Mouse (Mus musculus) spleen, adult 2 months (tissue): Measurements from ENCODE around the gene Erbb3. TPM values are rescaled to one million over a fixed set of nuclear protein-coding genes. Genes with fewer than 3 reads are reported as not detected.
"Not testable (repeated sequence)": the region's sequence is repeated elsewhere in the genome, so short reads cannot be mapped to it uniquely, and the experiment has no call there.

ENCODE experiments used
- DNase-seq, 2 experiments: peaks; one replicate each; pipeline versions ENCODE4 v3.0.0 to v3.0.0-alpha.2; 2012 to 2021; ENCODE audit warnings: low spot score in 2 of 2, low read depth in 1 of 2
- H3K27ac ChIP-seq: fragments of 200-500 bp; 2 replicates; pipeline ENCODE4 v1.5.1; 2012; ENCODE audit warnings: low read length, inconsistent platforms; ENCODE audit not compliant: insufficient read depth
- H3K27me3 ChIP-seq: fragments of 200-500 bp; 2 replicates; pipeline ENCODE4 v1.6.1; 2012; ENCODE audit warnings: mild to moderate bottlenecking, moderate library complexity, low read length, inconsistent platforms; ENCODE audit not compliant: control insufficient read depth, insufficient read depth
- H3K36me3 ChIP-seq: fragments of 200-500 bp; 2 replicates; pipeline ENCODE4 v1.6.1; 2012; ENCODE audit warnings: mild to moderate bottlenecking, low read length, inconsistent platforms; ENCODE audit not compliant: control insufficient read depth, insufficient read depth
- H3K4me1 ChIP-seq: fragments of 200-500 bp; 2 replicates; pipeline ENCODE4 v1.6.1; 2011; ENCODE audit warnings: inconsistent platforms; ENCODE audit not compliant: control insufficient read depth, insufficient read depth, insufficient read length
- H3K4me3 ChIP-seq: fragments of 200-500 bp; 2 replicates; pipeline ENCODE4 v1.5.1; 2011; ENCODE audit warnings: mild to moderate bottlenecking, inconsistent platforms; ENCODE audit not compliant: insufficient read depth, insufficient read length; ENCODE audit errors: extremely low read depth
- CTCF ChIP-seq: fragments of 200-500 bp; IDR thresholded peaks from 2 replicates; pipeline ENCODE4 v1.5.1; 2011; ENCODE audit warnings: mild to moderate bottlenecking, inconsistent platforms; ENCODE audit not compliant: insufficient read depth, insufficient read length, insufficient replicate concordance; ENCODE audit errors: extremely low read depth
- POLR2A ChIP-seq: fragments of 200-500 bp; IDR thresholded peaks from 2 replicates; pipeline ENCODE4 v1.6.1; 2011; ENCODE audit warnings: low read depth, low read length, inconsistent platforms
- WGBS: fragments of 180-500 bp; shearing (Covaris S2); methylation state at CpG from one replicate; pipeline ENCODE4 v1.1.7; 2018; 5-methylcytosine and 5-hydroxymethylcytosine counted together
- polyA plus RNA-seq: library from polyadenylated mRNA; depleted of rRNA; stranded (reverse); fragments of >200 nt; gene quantifications from 2 replicates; pipeline ENCODE4 v1.2.3, GENCODE M21; 2012

Gene Erbb3
- polyA plus RNA-seq, 1 experiment: 1.6 TPM

DNA sequence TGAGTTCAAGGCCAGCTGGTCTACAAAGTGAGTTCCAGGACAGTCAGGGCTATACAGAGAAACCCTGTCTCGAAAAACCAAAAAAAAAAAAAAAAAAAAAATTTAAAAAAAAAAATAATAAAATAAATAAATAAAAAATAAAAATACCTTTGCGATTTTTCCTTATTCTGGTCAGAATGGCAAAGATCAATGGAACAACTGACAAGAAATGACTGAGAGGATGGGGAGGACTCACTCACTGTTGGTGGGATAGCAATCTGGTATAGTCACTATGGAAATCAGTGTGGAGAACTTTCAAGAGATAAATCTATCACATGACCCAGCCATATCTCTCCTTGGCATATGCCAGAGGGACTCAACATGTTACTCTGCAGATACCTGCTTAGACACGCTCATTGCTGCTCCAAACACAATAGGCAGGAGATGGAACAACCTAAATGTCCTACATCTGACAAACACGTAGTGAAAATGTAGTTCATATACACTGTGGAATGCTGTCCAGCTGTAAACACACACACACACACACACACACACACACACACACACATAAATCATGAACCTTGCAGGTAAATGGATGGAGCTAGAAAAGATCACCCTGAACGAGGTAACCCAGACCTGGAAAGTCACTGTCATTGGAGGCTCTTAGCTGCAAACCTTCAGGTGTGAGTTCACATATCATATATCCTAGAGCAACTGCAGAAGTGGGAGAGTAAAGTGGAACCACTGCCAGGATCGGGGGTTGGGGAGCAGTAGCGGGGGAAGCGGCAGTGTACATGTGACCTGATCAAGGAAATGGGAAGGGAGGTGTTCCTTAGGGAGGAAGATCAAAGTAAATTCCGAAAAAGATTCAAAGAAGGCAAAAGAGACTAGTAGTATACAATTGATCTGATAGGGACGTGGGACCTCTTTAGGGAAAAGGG lies 38.2 kb upstream of the Erbb3 start:
- H3K27ac ChIP-seq: no peak overlapping the region
- H3K4me1 ChIP-seq: peaks cover 5% of the 10 kb centered on the region; the same call in 1 of the 2 replicates
- 80% methylated on average over 10 of the region's 10 CpGs for WGBS
- TF ChIP-seq POLR2A (no peak), CTCF (no peak)
- H3K27me3 ChIP-seq: no peaks in the 10 kb centered on the region
- DNase-seq: no peak
- peaks cover 13% of the 10 kb centered on the region for H3K36me3 ChIP-seq
- no peak overlapping the region for H3K4me3 ChIP-seq

DNA sequence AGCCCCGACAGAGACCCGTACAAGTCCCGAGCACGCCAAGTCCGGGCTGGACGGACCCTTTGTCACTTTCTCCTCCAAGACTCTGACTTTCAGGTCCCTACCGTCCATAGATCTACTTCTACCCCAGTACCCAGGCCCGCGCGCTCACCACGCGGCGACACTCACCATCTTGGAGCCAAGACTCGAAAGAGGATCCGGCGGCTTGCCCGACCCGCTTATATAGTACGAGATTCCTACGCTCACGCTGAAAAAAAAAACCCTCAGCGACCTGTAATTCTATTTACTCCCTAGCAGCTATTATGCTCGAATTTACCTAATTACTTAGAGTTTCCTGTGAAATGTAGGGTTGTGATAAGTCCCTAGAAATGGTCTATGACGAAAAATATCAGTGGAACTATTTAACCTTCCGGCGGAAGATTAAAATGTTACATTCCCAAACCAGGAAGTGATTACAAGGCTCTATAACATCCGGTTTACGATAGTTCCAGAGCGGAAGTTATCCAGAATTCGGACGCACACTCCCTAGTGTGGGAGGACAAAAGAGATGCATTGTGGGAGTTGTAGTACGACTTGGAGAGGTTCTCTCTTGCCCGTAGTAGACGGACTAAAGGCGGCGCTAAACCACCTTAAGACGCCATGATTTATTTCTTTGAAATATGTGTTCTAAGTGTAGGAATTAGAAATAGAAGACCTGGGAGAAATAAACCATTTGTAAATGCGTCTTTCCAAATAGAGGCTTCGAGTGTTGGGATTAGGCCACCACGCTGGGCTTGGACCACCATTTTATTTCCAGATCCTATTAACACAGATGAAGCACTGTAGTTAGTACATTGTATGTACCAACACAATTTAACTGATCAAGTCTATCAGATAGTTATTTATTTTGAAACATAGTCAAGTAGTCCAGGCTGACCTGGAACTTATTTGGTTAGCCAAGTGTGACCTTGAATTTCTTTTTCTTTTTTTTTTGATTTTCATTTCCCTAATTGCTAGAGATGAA lies 37.2 kb upstream of the Erbb3 start, which contains the start of gene Rps26:
TSS of gene Rps26 (minus strand) at position 437 of the 1,000 bp plus-strand sequence.
- Histone ChIP-seq H3K27me3 (no peaks in the 10 kb centered on the region), H3K27ac (peak within 1 kb of the TSS; percentile 71)
- 2% methylated on average over 40 of the region's 40 CpGs for WGBS

DNA sequence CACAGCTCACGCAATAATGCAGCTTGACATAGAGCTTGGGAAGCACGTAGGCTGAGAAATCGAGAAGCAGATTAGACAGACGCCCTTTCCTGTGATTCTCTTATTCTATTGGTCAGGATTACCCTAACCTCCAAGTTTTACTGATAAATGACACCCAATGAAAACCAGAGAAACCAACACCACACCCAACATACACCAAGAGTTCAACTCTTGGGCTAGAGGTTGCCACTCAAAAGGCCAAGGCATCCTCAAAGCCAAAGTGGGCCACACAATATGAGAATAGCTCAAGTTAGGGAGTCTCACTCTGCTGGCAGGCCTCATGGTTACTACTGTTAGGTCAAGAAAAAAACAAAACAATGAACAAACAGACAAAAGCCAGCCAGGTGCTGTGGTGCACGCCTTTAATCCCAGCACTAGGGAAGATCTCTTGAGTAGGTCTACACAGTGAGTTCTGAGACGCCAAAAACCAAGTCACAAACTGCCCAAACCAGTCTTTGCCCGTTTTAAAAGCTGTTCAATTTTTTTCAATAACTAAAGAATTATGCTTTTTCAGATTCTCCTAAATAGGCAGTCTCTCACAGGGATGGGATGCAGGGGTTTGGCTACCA lies 35.9 kb upstream of the Erbb3 start:
- no peak overlapping the region; the same call in 1 of the 2 replicates for H3K27ac ChIP-seq

More for the DNA sequence above, 37.2 kb upstream of the Erbb3 start, which contains the start of gene Rps26:
- H3K4me3 ChIP-seq: peak within 1 kb of the TSS; percentile 68
- TF ChIP-seq CTCF: no peak
- TF ChIP-seq POLR2A: peak; percentile 90
- H3K36me3 ChIP-seq: peaks cover 13% of the 10 kb centered on the region
- H3K4me1 ChIP-seq: peaks cover 5% of the 10 kb centered on the region; the same call in 1 of the 2 replicates
- DNase-seq: peak; percentile 81 to 99

DNA sequence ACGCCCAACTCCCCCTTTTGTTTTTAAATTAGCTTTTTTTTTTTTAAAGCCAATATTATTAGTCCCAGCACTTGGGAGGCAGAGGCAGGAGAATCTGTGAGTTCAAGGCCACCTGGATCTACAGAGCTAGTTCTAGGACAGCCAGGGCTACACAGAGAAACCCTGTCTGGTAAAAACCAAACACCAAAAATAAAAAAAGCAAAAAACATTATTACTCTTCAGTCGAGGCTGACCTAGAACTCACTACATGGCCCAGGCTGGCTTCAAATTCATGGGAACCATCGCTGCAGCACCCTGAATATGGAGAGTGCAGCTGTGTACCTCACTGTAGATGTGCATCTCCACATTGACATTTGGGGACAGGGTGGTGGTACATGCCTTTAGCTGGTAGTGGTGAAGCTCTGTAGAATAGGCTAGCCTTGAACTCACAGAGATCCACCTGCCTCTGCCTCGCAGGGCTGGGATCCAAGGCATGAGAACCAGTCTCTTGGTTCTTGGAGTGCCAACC lies 33.7 kb upstream of the Erbb3 start:
- 92% methylated on average over 4 of the region's 4 CpGs for WGBS
- not testable (repeated sequence) for H3K4me3 ChIP-seq, H3K4me1 ChIP-seq

More for the DNA sequence above, 35.9 kb upstream of the Erbb3 start:
- Histone ChIP-seq H3K36me3 (peaks cover 13% of the 10 kb centered on the region), H3K4me1 (peaks cover 5% of the 10 kb centered on the region; the same call in 1 of the 2 replicates), H3K4me3 (peak overlapping the region; percentile 68), H3K27me3 (no peaks in the 10 kb centered on the region)
- TF ChIP-seq CTCF (no peak), POLR2A (no peak)
- 40% methylated on average over 7 of the region's 7 CpGs for WGBS
- DNase-seq: no peak

DNA sequence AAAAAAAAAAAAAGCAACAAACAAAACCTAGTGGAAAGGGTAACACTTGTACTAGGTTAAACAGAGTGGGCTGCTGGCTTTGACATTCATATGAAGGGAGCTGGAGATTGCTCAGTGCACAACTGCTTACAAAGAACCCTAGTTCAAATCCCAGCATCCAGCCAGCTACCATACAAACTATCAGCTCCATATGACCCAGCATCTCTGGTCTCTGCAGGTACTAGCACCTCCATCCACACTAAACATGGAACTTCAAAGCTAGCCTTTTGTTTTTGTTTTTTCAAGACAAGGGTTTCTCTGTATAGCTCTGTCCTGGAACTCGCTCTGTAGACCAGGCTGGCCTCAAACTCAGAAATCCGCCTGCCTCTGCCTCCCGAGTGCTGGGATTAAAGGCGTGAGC lies 33.2 kb upstream of the Erbb3 start:
- Histone ChIP-seq H3K4me1 (peaks cover 5% of the 10 kb centered on the region; the same call in 1 of the 2 replicates), H3K36me3 (peaks cover 13% of the 10 kb centered on the region), H3K27ac (no peak overlapping the region), H3K4me3 (no peak overlapping the region), H3K27me3 (no peaks in the 10 kb centered on the region)
- no peak for DNase-seq
- TF ChIP-seq POLR2A (no peak), CTCF (no peak)
- 90% methylated on average over 4 of the region's 4 CpGs for WGBS

More for the DNA sequence above, 33.7 kb upstream of the Erbb3 start:
- H3K27me3 ChIP-seq, H3K27ac ChIP-seq, DNase-seq: not testable (repeated sequence)
- peaks cover 13% of the 10 kb centered on the region for H3K36me3 ChIP-seq

DNA sequence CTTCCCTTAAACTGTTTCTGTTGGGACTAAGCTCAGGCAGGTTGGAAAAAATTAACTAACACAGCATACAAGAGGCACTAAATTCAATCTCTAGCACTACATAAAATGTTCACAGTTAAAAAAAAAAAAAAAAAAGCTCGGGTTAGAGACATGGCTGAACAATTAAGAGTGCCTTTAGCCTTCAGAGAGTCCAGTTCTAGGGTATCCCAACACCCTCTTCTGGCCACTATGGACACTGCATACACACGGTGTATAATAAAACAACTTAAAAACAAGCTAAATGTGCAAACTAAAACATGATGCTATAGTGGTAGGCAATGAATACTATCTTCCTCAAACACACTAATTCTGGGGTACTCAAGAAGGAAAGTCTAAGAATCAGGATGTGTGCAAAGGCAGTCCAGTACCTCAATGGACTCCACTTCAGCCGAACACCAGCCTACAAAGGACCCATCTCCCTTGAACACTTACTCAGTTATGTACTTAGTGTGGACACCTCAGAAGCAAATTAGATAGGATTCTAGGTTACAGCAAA lies 32.6 kb upstream of the Erbb3 start:
- H3K36me3 ChIP-seq: peaks cover 13% of the 10 kb centered on the region
- H3K4me1 ChIP-seq: peaks cover 5% of the 10 kb centered on the region; the same call in 1 of the 2 replicates
- no peak overlapping the region for H3K27ac ChIP-seq
- no peaks in the 10 kb centered on the region for H3K27me3 ChIP-seq
- DNase-seq: no peak
- no peak overlapping the region for H3K4me3 ChIP-seq
- 73% methylated on average over 3 of the region's 3 CpGs for WGBS
- TF ChIP-seq POLR2A: no peak
- TF ChIP-seq CTCF: no peak
